Mouse (Mus musculus) liver, adult 2 months (tissue): ENCODE results near the gene Ralgps1. TPM values are rescaled to one million over a fixed set of nuclear protein-coding genes. Genes with fewer than 3 reads are reported as not detected.

Experiments used
- DNase-seq: peaks from one replicate; pipeline ENCODE4 v3.0.0-alpha.2; 2011; ENCODE audit warnings: low read depth, low spot score; ENCODE audit errors: extremely low read depth
- H3K27ac ChIP-seq: fragments of 200-500 bp; replicated peaks from 2 replicates; pipeline ENCODE4 v1.5.1; 2012; ENCODE audit warnings: low read depth, mild to moderate bottlenecking, control low read depth, inconsistent platforms, low read length; ENCODE audit not compliant: insufficient read depth
- H3K27me3 ChIP-seq: fragments of 200-500 bp; 2 replicates; pipeline ENCODE4 v1.6.1; 2012; ENCODE audit warnings: mild to moderate bottlenecking, moderate library complexity, low read length, inconsistent platforms; ENCODE audit not compliant: control insufficient read depth, insufficient read depth
- H3K36me3 ChIP-seq: fragments of 200-500 bp; 2 replicates; pipeline ENCODE4 v1.6.1; 2012; ENCODE audit warnings: low read length, inconsistent platforms; ENCODE audit not compliant: control insufficient read depth, insufficient read depth
- H3K4me1 ChIP-seq: fragments of 200-500 bp; 2 replicates; pipeline ENCODE4 v1.6.1; 2011; ENCODE audit warnings: low read length; ENCODE audit not compliant: control insufficient read depth, insufficient read depth
- H3K4me3 ChIP-seq: fragments of 200-500 bp; 2 replicates; pipeline ENCODE4 v1.5.1; 2011; ENCODE audit warnings: low read depth, mild to moderate bottlenecking, control low read depth, low read length, moderate library complexity; ENCODE audit not compliant: insufficient read depth
- H3K79me2 ChIP-seq: fragments of 200-500 bp; 2 replicates; pipeline ENCODE4 v1.6.1; 2012; ENCODE audit warnings: inconsistent platforms, mild to moderate bottlenecking, low read length, moderate library complexity; ENCODE audit not compliant: control insufficient read depth, insufficient read depth
- H3K9ac ChIP-seq: fragments of 200-500 bp; 2 replicates; pipeline ENCODE4 v1.6.1; 2012; ENCODE audit warnings: low read depth, mild to moderate bottlenecking, control low read depth, inconsistent platforms, low read length
- CTCF ChIP-seq: fragments of 200-500 bp; IDR thresholded peaks from 2 replicates; pipeline ENCODE4 v1.5.1; 2011; ENCODE audit warnings: low read depth, low read length, control low read depth
- POLR2A ChIP-seq: fragments of 200-500 bp; IDR thresholded peaks from 2 replicates; pipeline ENCODE4 v1.6.1; 2011; ENCODE audit warnings: low read length, control low read depth; ENCODE audit not compliant: insufficient read depth; ENCODE audit errors: extremely low read depth
- WGBS: fragments of 180-500 bp; shearing (Covaris S2); methylation state at CpG from one replicate; pipeline ENCODE4 v1.1.7; 2018; 5-methylcytosine and 5-hydroxymethylcytosine counted together
- polyA plus RNA-seq: library from polyadenylated mRNA; depleted of rRNA; stranded (reverse); fragments of >200 nt; gene quantifications from 2 replicates; pipeline ENCODE4 v1.2.3, GENCODE M21; 2012
- total RNA-seq: library from RNA; depleted of rRNA; stranded (reverse); fragments of >200 nt; gene quantifications from 2 replicates; pipeline ENCODE4 v1.2.3, GENCODE M21; 2014

Gene Ralgps1
- total and polyA plus RNA-seq, 2 experiments, result 2.6 to 3.3 TPM

DNA sequence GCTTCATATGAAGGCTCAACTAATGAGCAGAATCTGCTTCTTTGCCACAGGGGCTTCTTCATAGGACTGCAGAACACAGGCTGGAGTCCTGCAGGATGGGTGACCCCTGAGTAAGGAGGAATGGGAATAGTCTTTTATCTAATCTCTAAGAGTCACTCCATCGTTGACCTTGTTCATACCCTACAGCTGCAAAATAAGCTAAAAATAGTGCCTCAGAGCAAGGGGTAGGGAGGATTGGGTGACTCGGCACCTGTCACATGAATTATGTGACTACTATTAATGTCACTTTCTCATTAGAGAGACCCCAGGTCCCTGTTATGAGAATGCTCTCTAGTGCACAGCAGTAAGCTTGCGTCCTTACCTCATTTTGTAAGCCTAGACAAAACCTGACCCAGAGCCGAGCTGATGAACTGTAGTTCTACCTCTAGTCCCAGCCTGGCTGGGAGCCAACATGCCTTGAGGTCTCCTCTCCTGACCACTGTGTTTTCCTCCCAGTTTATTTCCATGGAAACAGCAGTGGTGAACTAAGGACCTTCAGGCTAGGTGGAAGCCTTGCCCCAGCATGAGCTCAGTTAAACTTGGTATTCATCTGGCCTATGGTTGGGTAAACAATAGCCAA, 117.6 kb downstream of the Ralgps1 start:
- no peak for DNase-seq
- TF ChIP-seq POLR2A (no peak), CTCF (no peak)
- H3K4me1 ChIP-seq, result peaks cover 10% of the 10 kb centered on the region
- no peak overlapping the region for H3K9ac ChIP-seq
- H3K36me3 ChIP-seq, result no peaks in the 10 kb centered on the region
- no peaks in the 10 kb centered on the region for H3K79me2 ChIP-seq
- H3K27ac ChIP-seq, result no peak overlapping the region
- WGBS, result 74% methylated on average over 4 of the region's 4 CpGs
- no peaks in the 10 kb centered on the region for H3K27me3 ChIP-seq
- no peak overlapping the region for H3K4me3 ChIP-seq

DNA sequence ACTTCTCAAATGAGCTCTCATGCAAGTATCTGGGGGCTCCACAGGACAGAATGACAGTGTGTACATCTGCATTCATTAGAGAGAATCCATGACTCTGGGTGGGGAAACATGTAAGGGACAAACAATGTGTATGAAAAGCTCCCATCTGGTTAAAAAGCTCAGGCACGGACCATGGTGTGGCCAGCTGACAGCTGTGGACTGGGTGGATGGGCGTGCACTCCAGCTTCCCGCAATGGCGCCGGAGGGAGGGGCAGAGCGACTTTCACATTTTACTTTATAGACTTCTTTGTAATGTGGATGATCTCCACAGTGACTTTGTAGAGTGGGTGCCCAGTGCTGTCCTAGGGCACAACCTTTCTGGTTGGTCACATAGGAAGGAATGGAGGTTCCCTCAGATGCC, 118.5 kb downstream of the Ralgps1 start:
- 94% methylated on average over 6 of the region's 6 CpGs for WGBS
- H3K36me3 ChIP-seq, result no peaks in the 10 kb centered on the region
- no peak overlapping the region for H3K4me3 ChIP-seq
- H3K4me1 ChIP-seq, result peaks cover 10% of the 10 kb centered on the region
- no peak for DNase-seq
- TF ChIP-seq CTCF, result no peak
- TF ChIP-seq POLR2A, result no peak
- no peak overlapping the region for H3K27ac ChIP-seq
- no peak overlapping the region for H3K9ac ChIP-seq
- H3K79me2 ChIP-seq, result no peaks in the 10 kb centered on the region
- H3K27me3 ChIP-seq, result no peaks in the 10 kb centered on the region

DNA sequence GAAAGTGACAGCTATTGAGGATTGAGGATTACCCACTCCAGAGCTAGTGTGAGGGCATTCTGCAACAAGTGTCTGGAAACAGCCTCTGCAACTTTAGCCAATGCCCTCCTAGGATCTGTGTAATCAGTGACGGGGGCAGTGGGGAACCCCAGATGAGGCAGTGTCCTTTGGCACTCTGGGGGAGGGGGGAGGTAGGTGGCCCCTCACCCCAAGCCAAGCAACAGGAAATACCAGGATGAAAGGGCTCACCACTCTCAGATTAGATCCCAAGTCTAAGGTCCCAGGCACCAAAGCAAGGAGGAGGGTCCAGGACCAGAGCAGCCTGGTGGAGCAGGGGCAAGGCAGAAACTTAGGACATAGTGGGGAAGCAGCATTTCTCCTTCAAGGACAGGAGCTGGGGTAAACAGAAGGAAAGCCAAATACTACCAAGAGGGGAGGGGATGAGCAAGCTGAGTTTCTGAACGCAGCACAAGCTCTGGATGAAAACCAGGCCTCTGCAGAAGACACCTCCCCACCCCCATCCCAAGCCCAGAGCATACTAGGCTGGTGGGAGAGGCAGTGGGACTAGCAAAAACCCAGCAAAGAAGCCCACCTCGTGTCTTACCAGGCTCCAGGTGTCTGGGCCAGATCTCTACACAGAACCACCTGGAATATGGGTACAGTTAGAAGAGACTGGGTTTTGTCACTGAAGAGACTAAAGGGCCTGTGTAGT, 121.2 kb downstream of the Ralgps1 start:
- no peak overlapping the region for H3K27ac ChIP-seq
- TF ChIP-seq CTCF (no peak), POLR2A (no peak)

DNA sequence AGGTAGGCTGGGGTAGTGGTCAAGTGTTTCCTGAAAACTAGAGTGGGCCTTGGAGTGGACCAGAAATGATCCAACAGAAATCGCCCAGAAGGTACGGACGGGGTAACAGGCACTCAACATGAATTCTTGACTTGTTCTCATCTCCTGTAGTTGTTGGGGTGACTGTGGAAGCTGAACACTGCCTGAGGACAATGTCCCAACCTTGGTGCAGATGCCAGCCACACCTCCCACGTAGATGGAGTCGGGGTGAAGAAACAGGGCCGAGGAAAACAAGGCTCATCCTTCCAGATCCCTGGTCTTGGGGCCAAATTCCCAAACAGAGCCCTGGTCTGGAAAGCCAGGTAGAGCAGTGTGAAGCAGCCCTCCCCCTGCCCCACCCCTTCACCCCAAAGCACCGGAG, 122.7 kb downstream of the Ralgps1 start:
- DNase-seq, result no peak
- Histone ChIP-seq H3K4me1 (0 out of 2 replicates have a peak, but pooled peaks cover 4% of the 10 kb centered on the region), H3K27ac (no peak overlapping the region), H3K79me2 (no peaks in the 10 kb centered on the region), H3K36me3 (no peaks in the 10 kb centered on the region), H3K4me3 (no peak overlapping the region), H3K27me3 (no peaks in the 10 kb centered on the region), H3K9ac (no peak overlapping the region)
- no peak for TF ChIP-seq CTCF
- no peak for TF ChIP-seq POLR2A
- 95% methylated on average over 7 of the region's 7 CpGs for WGBS

More for the DNA sequence above, 121.2 kb downstream of the Ralgps1 start:
- 53% methylated on average over 3 of the region's 3 CpGs for WGBS
- Histone ChIP-seq H3K9ac (no peak overlapping the region), H3K27me3 (no peaks in the 10 kb centered on the region), H3K36me3 (no peaks in the 10 kb centered on the region), H3K79me2 (no peaks in the 10 kb centered on the region), H3K4me3 (no peak overlapping the region), H3K4me1 (0 out of 2 replicates have a peak, but pooled peaks cover 4% of the 10 kb centered on the region)
- DNase-seq, result no peak

DNA sequence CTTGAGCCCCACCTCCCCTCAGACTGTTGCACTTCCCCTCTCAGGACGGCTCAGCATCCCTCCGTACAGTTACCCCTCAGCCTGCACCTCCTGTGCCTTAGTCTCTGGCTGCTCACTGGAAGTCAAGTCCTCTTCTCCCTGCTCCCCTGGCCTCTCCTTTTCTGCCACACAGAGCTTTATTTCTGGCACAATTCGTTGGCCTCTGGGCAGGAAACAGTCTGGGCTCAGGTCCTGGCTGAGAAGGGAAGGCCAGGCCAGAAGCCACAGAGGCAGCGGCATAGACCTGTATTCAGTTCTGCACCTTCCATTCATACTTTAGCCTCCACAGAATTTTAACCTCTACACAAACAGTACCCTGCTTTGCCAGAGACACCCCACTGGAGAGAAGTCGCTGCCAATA, 124.4 kb downstream of the Ralgps1 start:
- Histone ChIP-seq H3K36me3 (no peaks in the 10 kb centered on the region), H3K4me3 (no peak overlapping the region), H3K79me2 (no peaks in the 10 kb centered on the region), H3K9ac (no peak overlapping the region), H3K27ac (no peak overlapping the region), H3K4me1 (0 out of 2 replicates have a peak, but pooled peaks cover 4% of the 10 kb centered on the region), H3K27me3 (no peaks in the 10 kb centered on the region)
- 84% methylated on average over 5 of the region's 5 CpGs for WGBS
- no peak for DNase-seq
- no peak for TF ChIP-seq CTCF
- TF ChIP-seq POLR2A, result no peak

DNA sequence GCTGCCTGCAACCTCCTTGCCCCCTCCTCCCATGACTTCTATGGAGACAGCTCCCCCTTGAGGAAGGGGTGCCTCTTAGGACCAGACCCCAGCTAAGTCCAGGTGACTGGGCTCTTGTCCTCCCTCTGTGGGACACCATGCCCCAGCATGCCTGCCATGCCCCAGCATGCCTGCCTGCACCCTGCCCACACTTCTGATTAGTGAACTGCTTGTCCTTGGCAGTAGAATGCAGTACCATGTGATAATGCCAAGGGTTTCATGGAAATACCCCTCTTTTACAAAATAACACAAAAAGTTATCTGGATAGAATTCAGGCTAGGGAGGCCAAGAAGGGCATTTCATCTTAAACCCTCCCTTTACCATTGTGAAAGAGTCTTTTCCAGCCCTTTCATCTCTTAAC, 125.9 kb downstream of the Ralgps1 start:
- TF ChIP-seq POLR2A, result no peak
- peak; percentile 9; the same call in 1 of the 2 replicates for TF ChIP-seq CTCF
- H3K27ac ChIP-seq, result no peak overlapping the region
- H3K9ac ChIP-seq, result no peak overlapping the region
- no peaks in the 10 kb centered on the region for H3K36me3 ChIP-seq
- H3K79me2 ChIP-seq, result no peaks in the 10 kb centered on the region
- no peak for DNase-seq
- 0 out of 2 replicates have a peak, but pooled peaks cover 4% of the 10 kb centered on the region for H3K4me1 ChIP-seq
- no peaks in the 10 kb centered on the region for H3K27me3 ChIP-seq
- H3K4me3 ChIP-seq, result no peak overlapping the region
